Mouse (Mus musculus) adrenal gland, postnatal 14 days (tissue): Measurements from ENCODE around the gene Phtf1. TPM values are rescaled to one million over a fixed set of nuclear protein-coding genes. Genes with fewer than 3 reads are reported as not detected.
A peak's percentile ranks its signal among the peaks of the same experiment; 100 is the strongest.

Experiments used
- DNase-seq: peaks from one replicate; pipeline ENCODE4 v3.0.0; 2021; ENCODE audit warnings: mixed read lengths
- long read RNA-seq, 2 experiments: library from polyadenylated mRNA; stranded (forward); transcript quantifications; one replicate each; pipeline ENCODE4 v2.0.0; 2021
- total RNA-seq: library from RNA; stranded (reverse); gene quantifications from 2 replicates; pipeline ENCODE4 v1.2.3, GENCODE M21; 2021

Gene Phtf1
- total RNA-seq, result 18.7 and 20.3 TPM in 2 replicates
- long read RNA-seq, experiment 1, transcript Phtf1-202 (19 exons, 3,327 nt), result major isoform, 19 of 33 reads
- long read RNA-seq, experiment 1, partial matches to known transcripts, result 1 of 33 reads
- long read RNA-seq, experiment 1, other reads (novel, unspliced or antisense), result 11 of 33 reads
- long read RNA-seq, experiment 2, transcript Phtf1-202 (19 exons, 3,327 nt), result major isoform, 22 of 42 reads
- long read RNA-seq, experiment 2, partial matches to known transcripts, result 3 of 42 reads
- long read RNA-seq, experiment 2, other reads (novel, unspliced or antisense), result 17 of 42 reads

DNA sequence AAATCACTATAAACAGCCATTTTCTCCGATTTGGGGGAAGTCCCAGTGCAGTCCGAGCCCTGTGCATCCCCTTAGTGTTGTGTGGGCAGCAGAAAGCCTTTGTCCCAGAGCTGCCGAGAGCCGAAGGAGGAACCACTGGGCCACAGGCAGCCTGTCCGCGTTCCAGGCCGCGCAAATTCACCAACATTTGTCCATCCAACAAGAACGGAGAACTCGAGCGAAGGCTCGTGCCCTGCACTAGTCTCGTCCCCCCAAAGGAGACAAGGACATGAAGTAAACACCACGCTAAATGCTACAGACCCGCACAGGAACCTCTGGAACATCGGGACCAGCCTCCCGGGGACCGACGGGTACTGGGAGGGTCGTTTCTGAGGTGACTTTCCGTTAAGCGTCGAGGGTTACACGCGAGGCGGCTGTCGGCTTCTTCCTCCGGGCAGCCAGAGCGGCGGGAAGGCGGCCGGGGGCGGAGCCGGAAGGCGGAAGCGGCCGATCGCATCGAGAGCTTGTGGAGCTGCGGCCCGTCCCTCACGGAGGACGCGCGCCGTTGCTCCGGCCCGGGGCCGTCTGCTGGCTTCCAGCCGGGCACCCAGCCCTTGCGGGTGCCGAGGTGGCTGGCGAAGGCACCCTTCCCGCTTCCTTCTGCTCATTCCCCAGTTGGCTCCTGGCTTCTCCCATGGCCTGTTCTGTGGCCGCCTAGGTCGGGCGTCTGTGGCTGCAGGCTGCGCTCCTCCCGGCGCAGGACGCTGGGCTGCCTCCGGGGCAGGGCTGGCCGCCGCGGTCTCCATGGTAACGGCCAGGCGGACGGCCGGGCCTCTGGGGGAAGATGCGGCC, at the start of gene Phtf1:
TSS of gene Phtf1 (plus strand) at position 250 of the 831 bp plus-strand sequence.
- peak; percentile 93 for DNase-seq

DNA sequence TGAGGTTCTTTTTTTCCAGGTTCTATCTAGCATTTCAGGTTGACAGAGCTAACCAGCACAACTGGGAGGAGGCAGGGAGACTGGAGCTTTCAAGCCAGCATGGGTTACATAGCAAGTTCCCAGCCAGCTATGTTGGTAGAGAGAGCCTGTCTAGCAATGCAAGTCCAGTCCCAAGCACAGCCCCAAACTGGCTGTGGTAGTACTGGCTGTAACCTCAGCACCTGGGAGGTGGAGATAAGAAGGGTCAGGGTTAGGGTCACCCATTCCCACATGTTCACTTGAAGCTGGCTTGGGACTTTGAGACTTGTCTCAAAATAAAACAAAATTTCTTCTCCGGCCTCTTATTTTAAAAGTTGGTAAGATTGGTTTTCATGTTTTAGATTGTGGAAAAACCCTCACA, 47.8 kb upstream of the Phtf1 start:
- no peak for DNase-seq

DNA sequence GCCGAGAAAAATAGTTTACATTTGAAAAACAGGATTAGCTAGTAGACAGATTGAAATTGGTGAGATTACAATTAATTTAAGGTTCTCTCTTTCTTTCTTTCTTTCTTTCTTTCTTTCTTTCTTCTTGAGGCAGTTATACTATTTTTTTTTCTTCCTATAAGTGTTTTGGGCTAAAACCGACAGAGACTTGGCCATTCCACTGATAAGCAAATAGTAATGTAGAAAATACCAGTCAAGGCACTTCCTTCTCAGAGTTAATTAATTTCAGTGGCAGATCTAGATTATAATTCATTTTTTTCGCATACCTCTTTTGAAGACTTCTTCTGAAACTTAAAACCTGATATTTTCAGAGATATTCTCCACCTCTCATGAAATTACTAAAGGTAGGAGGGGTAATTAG, 42.6 kb upstream of the Phtf1 start:
- DNase-seq, result no peak

DNA sequence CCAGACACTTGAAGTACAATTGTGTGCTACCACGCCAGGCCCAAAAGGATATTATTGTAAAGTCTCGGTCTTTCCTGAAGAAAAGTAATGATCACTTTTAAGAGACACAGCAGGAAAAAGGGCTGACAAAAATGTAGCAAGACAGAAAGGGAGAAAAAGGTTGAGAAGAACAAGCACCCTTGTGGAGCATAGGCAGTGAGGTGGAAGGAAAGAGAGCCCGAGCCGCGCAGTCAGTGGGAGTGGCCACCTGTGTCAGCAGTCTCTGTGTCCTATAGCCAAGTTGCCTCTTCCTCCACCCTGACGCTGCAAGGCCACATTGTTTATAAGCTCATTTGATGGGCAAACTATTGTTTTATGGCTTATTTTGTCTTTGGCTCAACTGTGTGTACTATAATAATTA, 40.4 kb upstream of the Phtf1 start:
- DNase-seq, result peak; percentile 32

DNA sequence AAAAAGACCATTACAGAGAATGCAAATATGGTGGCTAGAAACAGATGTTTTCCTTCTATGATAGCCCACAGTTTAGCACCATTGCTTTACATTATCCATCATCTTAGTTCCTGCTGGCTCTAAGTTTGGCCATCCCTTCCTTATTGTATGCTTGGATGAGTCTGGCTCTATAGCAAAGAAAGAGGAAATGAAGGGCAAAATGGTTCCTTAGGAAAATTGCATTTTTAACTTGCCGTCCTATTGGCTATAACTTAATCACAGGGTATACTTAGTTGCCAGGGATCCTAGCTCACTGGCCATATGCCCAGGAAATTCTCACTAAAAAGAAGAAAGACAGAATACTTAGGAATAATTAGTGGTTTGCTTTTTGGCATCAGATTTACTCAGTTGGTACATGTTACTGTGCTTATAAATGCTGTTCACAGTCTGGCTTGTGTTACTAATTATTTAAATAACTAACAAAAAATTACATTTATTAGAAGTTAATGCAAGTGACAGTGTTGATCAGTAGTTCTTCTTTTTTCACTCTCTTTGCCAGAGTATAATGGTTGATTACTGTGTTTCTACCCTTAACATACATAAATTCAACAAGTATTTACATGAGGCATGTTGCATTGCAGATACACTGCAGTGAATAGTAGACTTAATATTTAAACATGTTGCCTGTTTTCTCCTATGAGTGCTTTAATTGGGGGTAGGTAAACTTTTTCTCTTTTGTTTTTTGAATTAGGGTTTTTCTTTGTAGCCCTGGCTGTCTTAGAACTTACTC, 22.9 kb upstream of the Phtf1 start:
- DNase-seq, result no peak

DNA sequence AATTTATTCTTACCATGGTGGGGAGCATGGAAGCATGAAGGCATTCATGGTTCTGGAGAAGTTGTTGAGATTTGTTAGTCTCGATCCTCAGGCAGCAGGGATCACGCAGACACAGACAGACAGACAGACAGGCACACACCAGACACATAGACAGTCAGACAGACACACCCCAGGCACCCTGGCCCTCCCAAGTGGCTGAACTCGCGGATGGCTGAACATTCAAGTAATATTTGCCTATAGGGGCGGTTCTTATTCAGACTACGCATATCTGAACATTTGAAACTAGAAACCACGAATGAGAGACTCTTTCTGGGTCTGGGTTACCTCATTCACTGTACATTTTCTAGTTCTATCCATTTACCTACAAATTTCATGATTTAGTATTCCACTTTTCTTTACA, 19.2 kb upstream of the Phtf1 start:
- no peak for DNase-seq

DNA sequence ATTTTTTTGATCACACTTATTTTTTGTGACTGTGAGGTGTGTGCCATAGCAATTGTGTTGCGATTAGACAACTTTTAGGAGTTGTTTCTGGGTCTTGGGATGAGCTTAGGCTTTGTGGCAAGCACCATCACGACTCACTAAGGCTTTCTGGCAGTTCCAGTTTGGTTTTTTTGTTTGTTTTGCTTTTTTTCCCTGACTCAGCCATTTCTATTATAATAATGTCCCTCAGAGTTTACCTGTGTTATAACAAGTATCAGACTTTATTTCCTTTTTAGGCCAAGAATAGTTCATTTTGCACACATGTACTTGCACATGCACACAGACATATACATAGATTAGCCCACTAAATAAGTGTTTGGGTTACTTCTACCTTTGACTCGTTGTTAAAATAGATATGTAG, 7.3 kb upstream of the Phtf1 start:
- DNase-seq, result no peak

DNA sequence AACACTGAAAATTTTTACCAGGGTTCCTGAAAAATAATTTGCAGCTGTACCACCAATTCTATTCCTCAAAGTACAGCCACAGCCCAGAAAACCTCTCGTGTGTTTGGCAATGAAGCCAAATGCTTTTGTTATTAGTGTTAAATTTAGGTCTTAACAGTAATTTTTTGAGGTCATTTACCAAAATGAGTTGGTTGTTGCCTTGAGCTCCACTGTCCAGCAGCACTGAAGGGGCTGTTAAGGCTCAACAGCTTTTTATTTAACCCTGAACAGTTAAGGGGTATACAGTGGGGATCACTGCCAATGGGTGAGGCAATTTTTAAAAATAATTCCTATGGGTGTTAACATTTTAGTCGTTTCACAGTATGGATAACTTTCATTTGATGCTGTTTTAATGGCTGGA, 679 bp upstream of the Phtf1 start:
- DNase-seq, result no peak

DNA sequence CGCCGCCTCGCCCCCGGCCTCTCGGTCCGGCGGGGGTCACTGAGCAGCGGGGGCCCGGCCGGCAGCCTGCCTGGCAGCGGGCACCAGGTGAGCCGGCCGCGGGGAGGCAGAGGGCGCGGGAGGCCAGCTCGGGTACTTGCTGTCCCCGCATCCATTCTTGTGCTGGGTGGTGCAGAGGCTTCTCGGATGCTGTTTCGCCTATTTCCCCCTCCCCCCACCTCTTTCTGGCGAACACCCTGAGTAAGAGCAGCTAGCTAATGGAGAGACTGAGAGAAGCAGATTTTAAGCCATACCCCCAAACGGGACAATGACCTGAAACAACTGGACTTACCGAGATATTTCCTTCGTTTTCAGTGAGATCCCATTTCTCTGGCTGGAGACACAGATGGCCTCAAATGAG, 791 bp downstream of the Phtf1 start:
- DNase-seq, result no peak

DNA sequence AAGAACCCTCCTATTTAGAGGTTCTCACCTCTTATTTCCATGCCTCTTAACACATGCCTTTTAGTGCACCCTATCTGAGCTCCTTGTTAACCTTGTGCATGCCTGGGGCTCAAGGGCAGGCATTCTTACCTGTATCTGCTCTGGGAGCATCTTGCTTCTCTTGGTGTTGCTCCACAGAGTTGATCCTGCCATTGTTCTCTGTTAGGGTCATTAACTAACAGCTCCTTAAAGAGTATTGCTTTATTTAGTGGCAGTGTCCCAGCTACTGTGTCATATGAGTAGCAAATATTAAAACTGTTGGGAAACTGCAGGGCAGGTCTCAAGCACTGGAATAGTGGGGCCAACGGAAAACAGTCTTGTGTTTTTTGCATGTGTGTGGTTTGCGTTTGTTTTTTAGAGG, 3.2 kb downstream of the Phtf1 start:
- DNase-seq, result no peak

DNA sequence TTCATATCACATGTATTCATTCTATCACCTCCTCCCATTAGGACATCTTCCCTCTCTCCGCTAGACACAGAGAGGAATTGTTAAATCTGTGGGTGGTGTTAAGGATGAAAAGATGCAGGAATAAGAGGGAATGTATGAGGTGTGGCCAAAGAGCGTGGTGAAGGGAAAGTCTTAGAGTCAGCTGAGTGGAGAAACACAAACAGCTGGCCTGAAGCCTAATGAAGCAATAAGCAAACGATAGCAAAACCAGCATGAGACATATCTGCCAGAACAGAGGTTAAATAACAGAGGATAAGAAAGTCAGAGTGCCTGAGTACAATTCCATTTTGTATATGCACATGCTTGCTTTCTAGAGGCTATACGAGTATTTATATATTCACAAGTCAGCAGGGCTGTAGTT, 16.6 kb downstream of the Phtf1 start:
- DNase-seq, result peak; percentile 14

DNA sequence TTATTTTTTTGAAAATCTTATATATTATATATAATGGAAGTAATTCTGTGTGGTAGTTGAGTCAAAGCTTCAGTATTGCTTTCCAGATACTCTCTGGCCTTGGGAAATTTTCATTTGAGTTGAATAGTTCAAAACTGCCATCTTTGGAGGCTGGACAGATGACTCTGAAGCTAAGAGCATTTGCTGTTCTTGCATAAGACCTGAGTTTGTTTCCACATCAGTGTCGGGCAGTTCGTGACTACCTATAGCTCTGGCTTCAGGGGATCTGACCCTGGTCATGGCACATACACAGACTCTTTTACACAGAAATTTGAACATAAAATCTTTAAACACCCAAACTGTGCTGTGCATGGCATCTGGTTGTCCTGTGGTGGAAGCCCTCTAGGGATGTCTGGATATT, 17.3 kb downstream of the Phtf1 start:
- no peak for DNase-seq

DNA sequence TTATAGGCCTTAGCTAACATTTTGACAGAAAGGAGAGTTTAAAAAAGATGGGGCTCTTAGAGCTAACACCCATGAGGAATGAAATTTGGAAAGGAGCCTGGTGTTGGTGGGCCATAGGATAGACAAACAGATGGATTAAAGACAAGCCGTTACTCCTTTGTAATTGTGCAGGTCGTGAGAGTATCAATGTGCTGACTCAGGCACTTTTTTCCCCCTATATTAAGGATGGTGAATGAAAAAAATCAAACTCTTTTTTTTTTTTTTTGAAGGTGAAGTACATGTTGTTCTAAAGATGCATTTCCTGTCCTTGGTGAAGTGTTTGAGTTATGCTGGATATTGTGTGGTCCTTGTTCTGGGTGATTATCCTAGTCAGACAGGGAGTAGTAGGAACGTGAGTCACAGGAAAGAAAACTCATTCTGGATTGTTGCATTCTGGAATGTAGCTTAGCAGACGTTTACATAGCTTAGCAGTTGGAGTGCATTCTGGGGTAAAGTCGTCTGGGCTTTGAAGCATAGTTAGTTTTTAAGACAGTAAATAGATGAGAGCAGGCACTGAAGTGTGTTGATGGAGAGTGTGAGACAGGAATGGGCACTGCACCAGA, 20.0 kb downstream of the Phtf1 start:
- DNase-seq, result no peak

DNA sequence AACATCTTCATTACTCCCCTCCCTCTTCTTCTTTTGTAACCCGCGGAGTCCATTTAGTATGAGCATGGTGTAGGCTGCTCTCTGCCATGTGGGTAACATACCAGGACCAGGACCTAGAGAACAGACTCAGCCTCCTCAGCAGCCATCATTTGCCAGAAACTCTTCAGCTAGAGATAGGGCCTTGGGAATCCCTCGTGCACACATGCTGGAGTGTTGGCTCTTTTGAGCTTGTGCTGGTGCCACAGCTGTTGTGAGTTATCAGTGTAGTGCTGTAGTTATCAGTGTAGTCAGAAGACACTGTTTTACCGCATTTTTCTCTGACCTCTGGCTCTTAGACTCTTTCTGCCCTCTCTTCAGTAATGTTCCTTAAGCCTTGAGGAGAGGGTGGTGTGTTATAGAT, 21.4 kb downstream of the Phtf1 start:
- DNase-seq, result no peak

DNA sequence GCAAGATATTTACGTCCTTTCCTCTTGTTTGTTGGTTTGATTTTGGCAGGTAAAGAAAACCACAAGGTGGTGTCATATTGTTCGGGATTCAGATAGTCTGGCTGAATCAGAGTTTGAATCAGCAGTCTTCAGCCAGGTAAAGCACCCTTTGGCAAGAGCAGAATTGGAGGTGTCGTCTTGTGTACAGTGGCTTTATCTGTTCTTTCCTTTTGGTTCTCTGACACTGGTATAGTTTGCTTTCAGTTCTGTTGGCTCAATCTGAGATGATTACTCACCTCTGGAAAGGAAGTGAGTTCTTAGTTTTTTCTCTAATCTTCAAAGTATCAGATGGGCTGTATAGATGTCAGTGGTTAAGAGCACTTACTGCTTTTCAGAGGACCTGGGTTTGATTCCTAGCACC, 23.4 kb downstream of the Phtf1 start:
- no peak for DNase-seq

DNA sequence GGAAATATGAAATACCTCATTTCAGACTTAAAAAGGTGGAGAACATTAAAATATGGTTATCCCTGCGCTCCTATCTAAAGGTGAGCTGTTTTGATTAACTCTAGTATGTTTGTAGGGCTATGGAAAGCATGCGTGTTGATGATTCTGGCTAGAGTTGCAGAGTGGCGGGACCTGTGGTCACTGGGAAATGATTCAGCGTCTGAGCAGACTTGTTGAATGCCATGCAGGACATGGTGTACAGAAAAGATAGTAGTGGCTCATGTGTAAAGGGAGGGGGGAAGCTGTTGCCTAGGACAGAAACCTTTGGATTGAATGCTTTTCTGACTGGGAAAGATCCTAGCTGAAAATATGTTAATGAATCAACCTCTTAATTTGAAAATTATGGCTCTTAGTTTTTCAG, 30.8 kb downstream of the Phtf1 start:
- no peak for DNase-seq

DNA sequence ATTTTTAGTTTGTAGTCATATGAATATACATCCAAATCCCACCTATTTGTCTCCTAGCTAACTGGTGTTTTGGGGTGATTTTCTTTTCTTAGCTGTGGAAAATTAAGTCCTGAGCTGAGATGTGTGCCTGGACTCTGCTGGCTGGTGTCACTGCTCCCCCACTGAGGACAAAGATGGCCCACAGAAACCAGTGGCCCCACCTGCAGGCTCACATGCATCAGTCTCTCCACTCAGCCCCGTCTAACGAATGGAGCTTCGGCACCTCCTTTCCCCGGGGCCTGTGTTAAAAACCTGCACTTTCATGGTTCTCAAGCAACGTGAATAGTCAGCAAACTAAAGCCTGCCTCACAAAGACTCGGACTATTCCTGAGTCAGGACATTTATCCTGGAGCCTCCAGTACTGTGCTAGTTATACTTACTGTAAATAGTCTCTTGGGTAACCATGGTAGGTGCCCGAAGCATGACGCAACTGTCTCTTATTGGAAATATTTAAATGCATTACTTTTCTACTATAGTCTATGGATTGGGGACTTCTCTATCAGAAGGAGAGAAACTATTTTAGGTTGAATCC, 39.1 kb downstream of the Phtf1 start:
- DNase-seq, result no peak

DNA sequence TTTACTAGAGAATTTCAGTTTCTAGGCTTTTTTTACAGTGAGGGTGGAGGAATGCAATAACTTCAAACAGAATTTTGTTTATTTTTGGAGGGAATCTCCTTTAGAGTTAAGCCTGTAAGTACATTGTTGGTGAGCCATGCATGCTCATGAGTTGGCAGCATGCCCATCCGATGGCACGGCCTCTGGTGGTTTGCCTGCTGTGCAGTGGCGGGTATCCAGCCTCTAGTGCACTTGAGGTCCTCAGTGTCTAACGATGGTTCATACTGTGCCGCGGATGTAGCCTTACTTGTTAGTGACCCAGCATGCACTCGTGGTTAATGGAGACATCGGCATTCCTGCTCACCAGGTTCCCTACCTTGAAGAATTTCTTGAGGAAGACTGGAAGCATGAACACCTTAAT, 39.6 kb downstream of the Phtf1 start:
- DNase-seq, result peak; percentile 49

DNA sequence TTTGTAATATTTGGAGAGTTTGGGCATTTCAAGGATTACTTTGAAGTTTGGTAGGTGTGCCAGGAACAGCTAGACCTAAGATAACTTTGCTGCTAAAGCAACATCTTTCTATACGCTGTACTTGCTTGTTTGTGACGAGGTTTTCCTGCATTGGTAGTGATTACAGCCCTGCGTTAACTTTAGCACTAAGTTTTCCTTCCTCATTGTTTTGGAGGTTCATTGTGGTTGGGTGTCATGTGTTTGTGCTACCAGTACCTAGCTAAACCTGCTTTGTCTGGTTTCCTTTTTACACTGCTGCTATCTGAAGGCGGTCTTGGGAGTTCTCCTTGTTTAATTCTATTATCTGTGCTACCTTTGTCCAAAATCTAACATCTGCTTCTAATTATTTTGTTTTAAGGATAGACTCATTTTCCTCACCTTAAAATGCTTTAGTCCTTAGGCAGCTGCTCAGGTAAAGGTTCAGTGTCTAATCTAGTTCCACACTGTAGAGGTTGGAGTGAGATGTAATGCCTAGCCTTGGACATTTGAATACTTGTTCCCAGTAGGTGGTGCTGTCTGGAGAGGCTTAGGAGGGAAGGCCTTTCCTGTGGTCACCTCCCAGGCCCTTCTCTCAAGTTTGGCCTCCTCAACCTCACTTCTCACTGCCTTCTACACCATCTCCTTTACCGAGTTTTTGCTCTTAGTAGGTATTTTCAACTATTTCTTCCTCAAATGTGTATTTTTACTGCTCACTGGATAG, 42.2 kb downstream of the Phtf1 start:
- no peak for DNase-seq

DNA sequence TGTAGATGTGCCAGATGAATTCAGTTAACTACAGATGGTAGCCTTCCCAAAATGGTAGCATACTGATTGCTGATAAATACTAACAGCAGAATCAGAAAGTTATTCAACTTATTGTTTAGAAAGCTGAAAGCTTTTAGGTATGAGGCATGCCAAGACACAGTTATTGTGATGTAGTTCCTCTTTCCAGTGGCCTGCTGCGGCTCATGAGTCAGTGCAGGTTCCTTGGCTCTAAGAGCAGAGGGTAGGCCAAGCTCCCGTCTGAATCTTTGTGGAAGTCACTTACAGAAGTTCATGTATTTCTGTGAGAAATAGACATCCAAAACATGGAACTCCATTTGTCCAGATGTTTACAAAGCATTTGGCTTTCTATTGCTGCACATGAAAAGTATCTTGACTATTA, 44.1 kb downstream of the Phtf1 start:
- DNase-seq, result no peak

DNA sequence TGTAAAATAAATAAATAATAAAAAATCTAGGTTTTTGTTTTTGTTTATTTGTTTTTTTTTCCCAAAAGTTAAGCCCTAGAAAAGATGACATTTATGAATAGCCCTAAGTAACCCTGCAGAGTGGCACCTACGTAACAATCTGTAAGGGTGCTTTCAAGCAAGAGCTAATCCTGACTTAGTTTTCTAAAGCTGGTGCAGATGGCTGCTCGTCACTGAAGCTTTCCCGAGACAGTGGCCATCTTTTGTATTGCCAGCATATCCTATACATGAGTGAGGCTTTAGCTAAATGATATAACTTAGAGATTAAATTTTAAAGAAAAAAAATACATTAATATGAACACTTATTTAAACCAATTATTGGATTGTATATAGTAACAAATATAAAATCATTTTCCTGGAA, 50.0 kb downstream of the Phtf1 start:
- no peak for DNase-seq

DNA sequence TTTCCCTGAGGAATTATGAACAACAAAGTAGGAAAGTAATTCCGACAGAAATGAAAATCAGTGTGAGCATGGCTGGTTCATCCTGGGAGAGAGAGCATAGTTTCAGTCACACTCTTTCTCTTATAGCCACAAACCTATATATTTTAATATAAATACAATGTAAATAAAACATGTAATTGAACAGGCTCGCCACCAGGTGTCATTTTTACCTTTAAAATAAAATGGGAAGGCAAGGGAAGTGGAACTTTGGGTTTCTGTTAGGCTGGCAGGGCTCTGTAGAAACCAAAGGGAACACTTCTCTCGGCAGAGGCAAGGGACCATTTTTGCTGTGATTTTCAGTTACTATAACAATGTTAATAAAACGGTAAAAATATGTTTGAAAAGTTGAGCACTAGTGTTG, 51.5 kb downstream of the Phtf1 start:
- no peak for DNase-seq
